Mouse (Mus musculus) hindbrain, embryonic 10.5 days (tissue): ENCODE measurements around the gene Ubash3a. TPM values are rescaled to one million over a fixed set of nuclear protein-coding genes. Genes with fewer than 3 reads are reported as not detected.
A peak's percentile ranks its signal among the peaks of the same experiment; 100 is the strongest.
"Not testable (repeated sequence)": the region's sequence is repeated elsewhere in the genome, so short reads cannot be mapped to it uniquely, and the experiment has no call there.

Experiments
- DNase-seq: peaks from one replicate; pipeline ENCODE4 v3.0.0-alpha.2; 2017; ENCODE audit warnings: low spot score
- H3K27ac ChIP-seq: fragments of 300-500 bp; sonication (generic); 2 replicates; pipeline ENCODE4 v1.5.1; 2016; ENCODE audit warnings: mild to moderate bottlenecking, moderate library complexity
- H3K27me3 ChIP-seq: fragments of 300-500 bp; sonication (generic); 2 replicates; pipeline ENCODE4 v1.6.1; 2016; ENCODE audit warnings: mild to moderate bottlenecking; ENCODE audit not compliant: poor library complexity, insufficient read depth, severe bottlenecking
- H3K36me3 ChIP-seq: fragments of 300-500 bp; sonication (generic); 2 replicates; pipeline ENCODE4 v1.6.1; 2016; ENCODE audit warnings: mild to moderate bottlenecking, moderate library complexity
- H3K4me1 ChIP-seq: fragments of 300-500 bp; sonication (generic); replicated peaks from 2 replicates; pipeline ENCODE4 v1.6.1; 2016; ENCODE audit warnings: mild to moderate bottlenecking
- H3K4me3 ChIP-seq: fragments of 300-500 bp; sonication (generic); 2 replicates; pipeline ENCODE4 v1.5.1; 2016; ENCODE audit warnings: mild to moderate bottlenecking, moderate library complexity
- H3K9me3 ChIP-seq: fragments of 300-500 bp; sonication (generic); 2 replicates; pipeline ENCODE4 v1.6.1; 2016; ENCODE audit warnings: mild to moderate bottlenecking, moderate library complexity
- WGBS: fragments of 180-500 bp; shearing (Covaris S2); methylation state at CpG from one replicate; pipeline ENCODE4 v1.1.7; 2016; 5-methylcytosine and 5-hydroxymethylcytosine counted together
- polyA plus RNA-seq: library from polyadenylated mRNA; unstranded; fragments of >200 nt; fragmentation: Nextera tagmentation; extraction: Ambion mirVana; gene quantifications from 2 replicates; pipeline ENCODE4 v1.2.1, GENCODE M21; 2016

Gene Ubash3a
- polyA plus RNA-seq, 1 experiment from 2014 or later = 0.14 TPM

GRCm38 (mm10) chr17:31267138-31267537 lies 59.5 kb downstream of the Ubash3a start:
- no peaks in the 10 kb centered on the region for H3K9me3 ChIP-seq
- no peaks in the 10 kb centered on the region for H3K36me3 ChIP-seq
- 80% methylated on average over 4 of the region's 4 CpGs for WGBS
- no peak overlapping the region for H3K4me3 ChIP-seq
- H3K4me1 ChIP-seq = peaks cover 26% of the 10 kb centered on the region
- H3K27me3 ChIP-seq = no peaks in the 10 kb centered on the region
- H3K27ac ChIP-seq = no peak overlapping the region
- no peak for DNase-seq

GRCm38 (mm10) chr17:31267603-31268002 lies 59.9 kb downstream of the Ubash3a start:
- H3K4me3 ChIP-seq = no peak overlapping the region
- no peak for DNase-seq
- H3K9me3 ChIP-seq = no peaks in the 10 kb centered on the region
- 83% methylated on average over 6 of the region's 6 CpGs for WGBS
- no peaks in the 10 kb centered on the region for H3K27me3 ChIP-seq
- H3K36me3 ChIP-seq = no peaks in the 10 kb centered on the region
- H3K27ac ChIP-seq = no peak overlapping the region
- peaks cover 23% of the 10 kb centered on the region for H3K4me1 ChIP-seq

- Histone ChIP-seq H3K27me3 (no peaks in the 10 kb centered on the region), H3K27ac (no peak overlapping the region), H3K36me3 (no peaks in the 10 kb centered on the region), H3K4me3 (no peak overlapping the region), H3K4me1 (peaks cover 20% of the 10 kb centered on the region), H3K9me3 (no peaks in the 10 kb centered on the region)
- 94% methylated on average over 1 of the region's 1 CpGs for WGBS
- no peak for DNase-seq
Measured at GRCm38 (mm10) chr17:31268016-31268415, 60.3 kb downstream of the Ubash3a start.

GRCm38 (mm10) chr17:31269761-31270160 lies 62.1 kb downstream of the Ubash3a start:
- no peaks in the 10 kb centered on the region for H3K36me3 ChIP-seq
- H3K27me3 ChIP-seq = no peaks in the 10 kb centered on the region
- peaks cover 12% of the 10 kb centered on the region for H3K4me1 ChIP-seq
- H3K9me3 ChIP-seq = no peaks in the 10 kb centered on the region
- H3K27ac ChIP-seq = no peak overlapping the region
- no peak for DNase-seq
- H3K4me3 ChIP-seq = no peak overlapping the region
- WGBS = 87% methylated on average over 2 of the region's 2 CpGs

- Histone ChIP-seq H3K27me3 (no peaks in the 10 kb centered on the region), H3K9me3 (no peaks in the 10 kb centered on the region), H3K4me1 (peaks cover 7% of the 10 kb centered on the region), H3K36me3 (no peaks in the 10 kb centered on the region), H3K27ac (no peak overlapping the region), H3K4me3 (no peak overlapping the region)
- no peak for DNase-seq
- 94% methylated on average over 4 of the region's 4 CpGs for WGBS
Measured at GRCm38 (mm10) chr17:31270246-31270645, 62.6 kb downstream of the Ubash3a start.

GRCm38 (mm10) chr17:31270736-31271135 lies 63.1 kb downstream of the Ubash3a start:
- not testable (repeated sequence) for H3K27me3 ChIP-seq, H3K36me3 ChIP-seq, H3K27ac ChIP-seq, H3K4me1 ChIP-seq, H3K4me3 ChIP-seq, H3K9me3 ChIP-seq, DNase-seq
- 85% methylated on average over 8 of the region's 8 CpGs for WGBS

GRCm38 (mm10) chr17:31271136-31271851 lies 63.6 kb downstream of the Ubash3a start:
- H3K9me3 ChIP-seq = no peaks in the 10 kb centered on the region
- no peak overlapping the region for H3K4me3 ChIP-seq
- DNase-seq = no peak
- H3K27me3 ChIP-seq = peaks cover 6% of the 10 kb centered on the region; the same call in 1 of the 2 replicates
- H3K36me3 ChIP-seq = no peaks in the 10 kb centered on the region
- H3K4me1 ChIP-seq = peaks cover 4% of the 10 kb centered on the region; the same call in 1 of the 2 replicates
- H3K27ac ChIP-seq = no peak overlapping the region
- WGBS = 66% methylated on average over 5 of the region's 7 CpGs

GRCm38 (mm10) chr17:31272416-31273165 lies 64.9 kb downstream of the Ubash3a start:
- Histone ChIP-seq H3K27ac (no peak overlapping the region), H3K9me3 (no peaks in the 10 kb centered on the region), H3K4me1 (peaks cover 17% of the 10 kb centered on the region), H3K4me3 (no peak overlapping the region), H3K36me3 (no peaks in the 10 kb centered on the region), H3K27me3 (peaks cover 11% of the 10 kb centered on the region; the same call in 1 of the 2 replicates)
- WGBS = 89% methylated on average over 9 of the region's 9 CpGs
- no peak for DNase-seq

- no peak for DNase-seq
- Histone ChIP-seq H3K4me3 (no peak overlapping the region), H3K36me3 (no peaks in the 10 kb centered on the region), H3K9me3 (no peaks in the 10 kb centered on the region), H3K4me1 (peaks cover 19% of the 10 kb centered on the region), H3K27me3 (peaks cover 11% of the 10 kb centered on the region; the same call in 1 of the 2 replicates), H3K27ac (no peak overlapping the region)
- WGBS = 92% methylated on average over 8 of the region's 8 CpGs
Measured at GRCm38 (mm10) chr17:31273631-31274030, 66.0 kb downstream of the Ubash3a start.

- Histone ChIP-seq H3K9me3 (no peaks in the 10 kb centered on the region), H3K36me3 (no peaks in the 10 kb centered on the region), H3K27me3 (peaks cover 11% of the 10 kb centered on the region; the same call in 1 of the 2 replicates), H3K27ac (no peak overlapping the region), H3K4me3 (no peak overlapping the region), H3K4me1 (peaks cover 19% of the 10 kb centered on the region)
- 75% methylated on average over 6 of the region's 6 CpGs for WGBS
- no peak for DNase-seq
Measured at GRCm38 (mm10) chr17:31275181-31275580, 67.5 kb downstream of the Ubash3a start.

- Histone ChIP-seq H3K27ac (peak overlapping the region; percentile 76), H3K27me3 (peaks cover 11% of the 10 kb centered on the region; the same call in 1 of the 2 replicates), H3K4me1 (peaks cover 16% of the 10 kb centered on the region), H3K36me3 (no peaks in the 10 kb centered on the region), H3K4me3 (peak overlapping the region; percentile 58), H3K9me3 (no peaks in the 10 kb centered on the region)
- DNase-seq = no peak
- 24% methylated on average over 9 of the region's 9 CpGs for WGBS
Measured at GRCm38 (mm10) chr17:31276207-31276921, 68.7 kb downstream of the Ubash3a start.

- Histone ChIP-seq H3K27me3 (peaks cover 11% of the 10 kb centered on the region; the same call in 1 of the 2 replicates), H3K27ac (peak within 1 kb of the TSS; percentile 76), H3K4me3 (peak within 1 kb of the TSS; percentile 58), H3K36me3 (no peaks in the 10 kb centered on the region), H3K9me3 (no peaks in the 10 kb centered on the region), H3K4me1 (peaks cover 16% of the 10 kb centered on the region)
- 9% methylated on average over 44 of the region's 44 CpGs for WGBS
- peak; percentile 90 for DNase-seq
Measured at GRCm38 (mm10) chr17:31276922-31277918, 69.5 kb downstream of the Ubash3a start, which contains the start of gene Rsph1. Gene Rsph1, minus strand, starts transcription at chr17:31277383.
